Mouse (Mus musculus): ENCODE data around the gene Rcsd1.

The Rcsd1 gene

GRCm38 (mm10) chr1:165658602-165659001 lies 51.0 kb downstream of the Rcsd1 start:
- DNase-seq = peak; percentile 95

DNA sequence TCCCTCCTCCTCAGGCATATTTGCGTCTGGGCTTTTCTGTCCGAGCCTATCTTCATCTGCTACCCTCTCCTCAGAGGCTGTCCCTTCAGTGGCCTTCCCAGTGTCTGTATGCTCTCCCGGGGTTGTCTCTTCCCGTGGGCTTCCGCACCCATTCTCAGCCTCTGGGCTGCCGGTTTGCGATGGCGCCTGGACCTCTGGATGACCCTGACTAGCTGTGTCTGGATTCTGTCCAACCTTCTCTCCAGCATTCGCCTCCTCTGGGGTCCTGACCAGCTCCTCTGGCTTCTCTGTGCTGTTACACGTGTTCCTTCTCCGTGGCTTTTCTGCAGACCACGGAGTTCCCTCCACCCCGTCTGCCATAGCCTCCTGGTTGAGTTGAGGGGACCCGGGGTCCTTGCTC lies 54.1 kb downstream of the Rcsd1 start:
- DNase-seq = no peak

- DNase-seq = no peak
Observed at GRCm38 (mm10) chr1:165655022-165655421, 54.5 kb downstream of the Rcsd1 start.

DNA sequence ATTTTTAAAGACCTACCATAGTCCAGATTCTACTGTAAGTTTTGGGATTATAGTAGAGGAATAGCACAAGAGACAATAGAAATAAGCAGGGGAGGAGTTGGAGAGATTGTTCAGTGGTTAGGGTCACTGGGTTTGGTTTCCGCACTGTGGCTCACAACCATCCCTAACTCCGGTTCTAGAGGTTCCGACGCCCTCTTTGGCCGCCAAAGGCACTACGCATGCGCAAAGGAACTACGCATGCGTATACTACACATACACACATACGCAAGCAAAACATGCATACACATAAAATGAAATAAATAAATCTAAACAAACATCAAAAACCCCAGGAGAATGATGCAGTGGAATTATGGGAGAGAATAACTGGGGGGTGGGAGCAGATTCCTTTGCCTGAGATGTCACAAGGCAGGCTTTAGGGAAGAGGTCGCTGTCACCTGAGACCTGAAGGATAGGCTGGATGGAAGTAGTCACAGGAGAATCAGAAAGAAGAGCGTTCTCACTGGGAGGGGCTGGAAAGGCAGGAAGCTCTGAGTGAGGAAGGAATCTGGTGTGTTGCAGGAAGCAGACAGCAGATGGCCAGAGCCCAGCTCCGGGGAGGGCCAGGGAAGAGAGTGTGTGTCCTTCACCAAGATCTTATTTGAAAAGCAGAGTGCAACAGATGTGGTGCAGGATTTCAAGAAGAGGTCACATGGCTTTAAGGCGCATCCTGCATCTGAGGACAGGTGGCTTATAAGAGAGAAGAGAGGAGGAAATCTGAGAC lies 56.3 kb downstream of the Rcsd1 start:
- peak; percentile 94 for DNase-seq

DNA sequence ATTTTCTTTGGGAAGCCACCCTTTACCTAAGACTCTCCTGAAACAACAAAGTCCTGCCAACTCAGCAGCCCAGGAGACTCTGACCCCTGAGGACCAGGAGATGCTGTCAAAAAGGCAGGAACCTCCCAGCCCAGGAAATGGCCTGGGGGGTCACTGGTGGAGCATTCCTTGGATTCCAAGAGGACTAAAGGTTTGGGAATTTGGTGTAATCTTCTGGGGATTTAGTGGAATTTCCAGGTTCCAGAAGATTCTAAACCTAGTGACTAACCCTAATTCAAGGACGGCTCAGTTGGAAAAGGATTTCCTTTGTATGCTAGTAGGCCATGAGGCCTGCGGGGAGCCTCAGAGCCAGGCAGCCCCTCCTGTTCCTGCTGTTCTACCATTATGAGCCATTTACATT lies 57.0 kb downstream of the Rcsd1 start:
- DNase-seq = no peak

DNA sequence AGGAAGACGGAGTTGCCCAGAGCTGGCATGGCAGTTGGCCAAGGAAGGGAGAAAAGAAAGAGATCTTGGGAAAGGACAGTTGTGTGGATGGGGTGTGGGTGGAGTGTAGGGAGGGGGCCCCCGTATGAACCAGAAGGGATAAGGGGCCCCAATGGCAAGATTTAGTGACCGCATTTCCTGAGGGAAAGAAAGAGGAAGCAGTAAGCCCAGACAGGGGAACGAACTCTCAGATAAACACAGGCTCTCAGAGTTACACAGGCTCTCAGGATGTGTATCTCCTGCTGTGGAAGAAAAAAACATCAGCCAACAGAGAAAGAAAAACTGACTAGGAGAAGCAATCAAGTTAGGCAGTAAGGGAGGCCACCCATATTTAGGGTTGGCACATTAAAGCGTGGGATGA lies 58.4 kb downstream of the Rcsd1 start:
- DNase-seq = no peak

DNA sequence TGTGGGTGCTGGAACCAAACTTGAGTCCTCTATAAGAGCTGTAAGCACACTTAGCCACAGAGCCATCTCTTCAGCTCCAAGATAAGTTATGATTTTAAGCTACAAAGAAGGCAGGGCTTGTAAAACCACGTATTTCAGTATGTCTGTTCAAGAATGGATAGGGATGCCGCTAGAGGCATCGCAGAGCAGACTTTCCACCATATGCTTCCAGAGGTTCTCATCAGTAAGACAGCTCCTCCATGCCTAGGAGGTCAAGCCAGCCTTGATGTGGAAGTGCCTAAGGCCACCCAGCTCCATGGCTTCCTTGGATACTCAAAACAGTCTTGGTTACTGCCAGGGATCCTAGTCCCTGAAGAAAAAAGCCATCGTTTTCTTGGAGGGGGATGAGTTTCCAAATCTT lies 64.5 kb downstream of the Rcsd1 start:
- no peak for DNase-seq

DNA sequence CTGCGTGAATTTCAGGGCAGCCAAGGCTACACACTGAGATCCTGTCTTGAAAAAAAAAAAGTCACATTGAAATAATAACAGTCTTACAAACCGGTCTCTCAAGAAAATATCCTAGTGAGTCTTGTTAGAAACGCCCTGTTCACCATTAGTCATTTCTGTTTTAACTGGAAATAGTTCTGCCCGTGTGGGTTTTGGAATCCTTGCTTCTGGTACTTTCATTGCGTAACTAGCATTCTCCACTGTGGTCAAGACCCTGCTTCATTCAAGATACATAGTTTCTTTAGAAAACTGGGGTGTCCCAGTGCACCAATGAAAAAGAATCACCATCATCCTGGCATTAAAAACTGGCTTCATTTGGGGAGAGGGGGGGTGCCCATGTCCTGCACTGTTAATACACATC lies 65.8 kb downstream of the Rcsd1 start:
- no peak for DNase-seq

GRCm38 (mm10) chr1:165642780-165643311 lies 66.7 kb downstream of the Rcsd1 start:
- peak; percentile 98 for DNase-seq

DNA sequence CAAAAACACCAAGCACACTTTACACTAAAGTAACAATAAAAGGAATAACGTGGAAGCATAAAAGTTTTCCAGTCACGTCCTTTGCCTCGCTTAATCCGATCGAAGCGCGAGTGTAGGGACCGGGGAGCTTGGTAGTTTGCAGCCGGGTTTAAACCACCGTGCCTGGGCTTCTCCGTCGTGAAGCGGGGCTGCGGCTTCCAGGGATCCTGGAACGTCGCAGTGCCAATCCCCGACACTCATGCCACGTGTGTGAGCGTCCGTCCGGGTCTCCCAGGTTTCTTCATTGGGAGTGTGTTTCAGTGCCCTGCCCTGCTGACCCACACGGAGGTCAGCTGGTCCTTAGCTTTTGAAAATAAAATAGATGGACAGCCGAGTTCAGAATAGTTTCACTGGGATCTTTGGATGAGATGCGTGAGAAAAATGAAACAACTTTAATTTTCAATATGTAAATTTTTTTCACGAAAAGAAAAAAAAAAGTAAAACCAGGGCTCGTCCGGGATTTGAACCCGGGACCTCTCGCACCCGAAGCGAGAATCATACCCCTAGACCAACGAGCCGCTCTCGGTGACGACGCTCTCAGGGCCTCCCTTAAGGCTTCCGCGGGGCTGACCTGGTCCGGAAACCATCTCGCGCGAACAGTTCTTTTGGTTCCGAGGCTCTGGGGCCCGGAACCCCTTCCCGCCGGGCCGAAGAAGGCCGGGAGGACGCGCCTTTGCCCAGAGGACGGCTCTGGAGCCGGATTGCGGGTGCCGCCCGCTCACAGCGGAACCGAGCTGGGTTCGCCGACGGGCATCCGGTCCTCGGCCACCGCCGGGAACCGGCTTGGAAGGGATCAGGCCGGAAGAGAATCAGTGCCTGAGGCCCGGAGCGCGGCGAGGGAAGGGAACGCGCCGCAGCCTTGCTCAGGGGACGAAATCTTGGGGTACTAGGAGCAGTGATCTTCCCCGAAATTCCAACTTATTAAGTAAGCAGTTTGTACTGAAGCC lies 67.5 kb downstream of the Rcsd1 start:
- peak; percentile 99 for DNase-seq

- DNase-seq = peak; percentile 93
Observed at GRCm38 (mm10) chr1:165641271-165641771, 68.2 kb downstream of the Rcsd1 start.

DNA sequence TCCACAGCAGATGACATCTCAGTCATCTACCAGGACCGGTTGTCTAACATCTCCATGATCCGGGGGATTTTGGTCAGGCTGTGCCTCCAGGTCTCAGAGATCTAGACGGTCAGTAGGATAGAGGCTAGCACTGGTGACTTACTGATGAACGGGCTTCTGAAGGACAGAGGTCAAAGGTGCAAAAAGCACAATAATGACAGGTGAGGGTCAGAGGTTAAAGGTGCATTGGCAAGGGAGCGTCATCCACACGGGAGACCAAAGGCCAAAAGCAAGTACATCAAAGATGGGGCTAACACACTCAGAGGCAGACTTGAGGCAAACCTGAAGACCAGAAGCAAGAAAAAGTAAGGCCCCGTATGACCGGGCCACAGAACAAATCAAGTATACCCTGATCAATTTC lies 73.3 kb downstream of the Rcsd1 start:
- DNase-seq = no peak

- no peak for DNase-seq
Observed at GRCm38 (mm10) chr1:165635055-165635897, 74.3 kb downstream of the Rcsd1 start.

GRCm38 (mm10) chr1:165634151-165634884 lies 75.2 kb downstream of the Rcsd1 start, which contains the start of gene Mpzl1:
TSS of gene Mpzl1 (minus strand) at chr1:165634538.
- peak; percentile 100 for DNase-seq

- no peak for DNase-seq
Observed at GRCm38 (mm10) chr1:165633345-165633744, 76.2 kb downstream of the Rcsd1 start.

GRCm38 (mm10) chr1:165631136-165631535 lies 78.4 kb downstream of the Rcsd1 start:
- DNase-seq = no peak

- DNase-seq = no peak
Observed at GRCm38 (mm10) chr1:165629975-165630374, 79.6 kb downstream of the Rcsd1 start.

DNA sequence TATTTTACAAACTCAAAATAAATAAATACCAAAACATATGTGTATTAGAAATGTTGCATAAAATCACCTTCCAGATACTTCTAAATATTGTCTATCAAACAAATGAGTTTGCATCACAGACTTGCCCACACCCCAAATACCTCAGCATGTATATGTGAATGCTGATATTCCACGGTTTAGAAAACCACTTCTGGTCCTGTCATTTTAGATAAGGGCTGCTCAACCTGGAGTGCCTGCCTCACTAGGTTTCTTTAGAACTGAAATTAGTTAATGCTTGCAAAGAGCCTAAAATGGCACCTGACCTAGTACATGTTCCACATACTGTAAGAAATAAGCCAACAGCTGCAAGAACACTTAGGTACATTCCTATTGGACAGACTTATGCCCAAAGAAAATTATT lies 81.0 kb downstream of the Rcsd1 start:
- DNase-seq = no peak

DNA sequence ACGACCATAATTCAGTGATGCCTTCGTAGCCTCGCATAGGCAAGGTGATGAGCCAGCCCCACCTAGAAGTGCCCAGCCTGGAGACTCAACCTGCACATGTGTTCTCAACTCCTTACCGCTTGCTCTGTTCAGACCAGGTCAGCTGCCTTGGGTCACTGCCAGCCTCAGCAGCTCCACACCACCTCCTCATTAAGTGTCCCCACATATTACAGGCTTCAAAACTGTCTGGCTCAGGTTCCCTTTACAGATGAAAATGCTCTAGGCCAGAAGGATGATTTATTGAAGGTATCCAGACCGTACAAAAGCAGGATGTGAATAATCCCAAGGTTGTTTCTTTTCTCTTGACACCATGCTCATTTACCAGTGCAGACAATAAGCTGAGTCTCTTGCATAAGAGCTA lies 83.7 kb downstream of the Rcsd1 start:
- DNase-seq = no peak

DNA sequence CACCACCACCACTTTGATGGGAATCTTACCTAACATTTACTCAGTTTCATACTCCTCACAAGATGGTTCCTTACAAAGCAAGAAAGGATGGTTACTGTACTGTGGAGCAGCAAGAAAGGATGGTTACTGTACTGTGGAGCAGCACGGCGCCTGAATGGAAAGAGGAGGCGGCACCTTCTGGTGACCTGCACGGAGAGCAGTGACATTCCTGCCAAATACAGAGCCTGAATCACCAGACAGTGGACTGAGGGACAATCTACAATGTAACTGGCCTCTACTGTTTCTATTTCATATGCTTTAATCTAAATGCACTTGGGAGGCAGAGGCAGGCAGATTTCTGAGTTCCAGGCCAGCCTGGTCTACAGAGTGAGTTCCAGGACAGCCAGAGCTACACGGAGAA lies 84.5 kb downstream of the Rcsd1 start:
- DNase-seq = no peak

DNA sequence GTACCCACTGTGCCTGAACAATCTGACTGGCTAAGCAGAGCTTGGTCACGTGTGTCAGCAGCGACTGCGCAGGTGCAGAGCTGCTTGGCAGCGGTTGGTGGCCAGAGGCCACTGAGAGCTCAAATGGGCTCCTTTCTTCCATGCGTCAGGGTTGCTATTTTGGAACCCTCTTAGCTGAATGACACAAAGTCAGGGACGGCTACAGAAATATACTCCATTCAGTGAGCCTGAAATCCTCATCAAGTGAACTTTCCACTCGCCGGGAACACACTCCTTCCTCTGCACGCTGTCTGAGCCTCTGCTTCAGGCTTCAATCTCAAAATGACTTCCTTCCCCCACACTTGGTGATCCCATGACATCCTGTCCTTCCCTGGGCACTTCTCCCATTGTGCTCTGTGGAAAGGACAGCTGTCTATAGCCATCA lies 91.3 kb downstream of the Rcsd1 start:
- peak; percentile 98 for DNase-seq
